Mouse (Mus musculus) small intestine, adult 2 months (tissue): ENCODE measurements around the gene Afdn.

Experiments used
- CTCF ChIP-seq: fragments of 200-500 bp; IDR thresholded peaks from 2 replicates; pipeline ENCODE4 v1.5.1; 2012; ENCODE audit warnings: low read depth, mild to moderate bottlenecking, control low read depth, inconsistent platforms, low read length, moderate library complexity, mixed read lengths; ENCODE audit not compliant: insufficient replicate concordance, insufficient read length; ENCODE audit errors: extremely low read depth
- POLR2A ChIP-seq: fragments of 200-500 bp; IDR thresholded peaks from 2 replicates; pipeline ENCODE4 v1.6.1; 2012; ENCODE audit warnings: low read depth, mild to moderate bottlenecking, control low read depth, inconsistent platforms, low read length, moderate library complexity

- TF ChIP-seq CTCF (no peak), POLR2A (no peak)
Observed at GRCm38 (mm10) chr17:13866951-13867351, 106.6 kb downstream of the Afdn start.
